Mouse (Mus musculus) c-Kit-positive CD71-positive TER-119-positive erythroid progenitor cells, embryonic 14.5 days (primary cell): ENCODE data around the gene Sult1a1.
"Not testable (repeated sequence)": the region's sequence is repeated elsewhere in the genome, so short reads cannot be mapped to it uniquely, and the experiment has no call there.

Experiments used
- DNase-seq: peaks from one replicate; pipeline ENCODE4 v3.0.0-alpha.2; 2013; ENCODE audit warnings: low spot score

Sult1a1 gene

GRCm38 (mm10) chr7:126659771-126660170, 16.5 kb downstream of the Sult1a1 start:
- no peak for DNase-seq

- DNase-seq: no peak
Observed at GRCm38 (mm10) chr7:126657522-126657921, 18.7 kb downstream of the Sult1a1 start.

GRCm38 (mm10) chr7:126655695-126656094, 20.5 kb downstream of the Sult1a1 start:
- no peak for DNase-seq

- DNase-seq: no peak
Observed at GRCm38 (mm10) chr7:126653991-126654390, 22.2 kb downstream of the Sult1a1 start.

- peak; percentile 54 for DNase-seq
Observed at GRCm38 (mm10) chr7:126650852-126651251, 25.4 kb downstream of the Sult1a1 start.

- DNase-seq: peak; percentile 88
Observed at GRCm38 (mm10) chr7:126649231-126650051, 26.8 kb downstream of the Sult1a1 start, which contains the start of gene Sgf29. TSS of gene Sgf29 (plus strand) at chr7:126649309.

- DNase-seq: no peak
Observed at GRCm38 (mm10) chr7:126648486-126648885, 27.7 kb downstream of the Sult1a1 start.

GRCm38 (mm10) chr7:126645708-126646107, 30.5 kb downstream of the Sult1a1 start:
- no peak for DNase-seq

GRCm38 (mm10) chr7:126644914-126645313, 31.3 kb downstream of the Sult1a1 start:
- no peak for DNase-seq

- DNase-seq: no peak
Observed at GRCm38 (mm10) chr7:126644345-126644744, 31.9 kb downstream of the Sult1a1 start.

GRCm38 (mm10) chr7:126643244-126643617, 33.0 kb downstream of the Sult1a1 start:
- not testable (repeated sequence) for DNase-seq

GRCm38 (mm10) chr7:126642545-126643243, 33.5 kb downstream of the Sult1a1 start:
- no peak for DNase-seq

GRCm38 (mm10) chr7:126636733-126637520, 39.3 kb downstream of the Sult1a1 start:
- DNase-seq: peak; percentile 54

GRCm38 (mm10) chr7:126635375-126635774, 40.9 kb downstream of the Sult1a1 start:
- DNase-seq: no peak

GRCm38 (mm10) chr7:126632478-126632877, 43.8 kb downstream of the Sult1a1 start:
- DNase-seq: no peak

- DNase-seq: no peak
Observed at GRCm38 (mm10) chr7:126630824-126631518, 45.3 kb downstream of the Sult1a1 start, which contains the start of gene Nupr1. TSS of gene Nupr1 (minus strand) at chr7:126630861.

GRCm38 (mm10) chr7:126629915-126630314, 46.3 kb downstream of the Sult1a1 start:
- no peak for DNase-seq

- no peak for DNase-seq
Observed at GRCm38 (mm10) chr7:126628111-126628510, 48.1 kb downstream of the Sult1a1 start.

- no peak for DNase-seq
Observed at GRCm38 (mm10) chr7:126625807-126626600, 50.2 kb downstream of the Sult1a1 start.

- DNase-seq: peak; percentile 66
Observed at GRCm38 (mm10) chr7:126625369-126625768, 50.9 kb downstream of the Sult1a1 start.

- no peak for DNase-seq
Observed at GRCm38 (mm10) chr7:126624774-126625173, 51.5 kb downstream of the Sult1a1 start.
